In the genomic region with DNA sequence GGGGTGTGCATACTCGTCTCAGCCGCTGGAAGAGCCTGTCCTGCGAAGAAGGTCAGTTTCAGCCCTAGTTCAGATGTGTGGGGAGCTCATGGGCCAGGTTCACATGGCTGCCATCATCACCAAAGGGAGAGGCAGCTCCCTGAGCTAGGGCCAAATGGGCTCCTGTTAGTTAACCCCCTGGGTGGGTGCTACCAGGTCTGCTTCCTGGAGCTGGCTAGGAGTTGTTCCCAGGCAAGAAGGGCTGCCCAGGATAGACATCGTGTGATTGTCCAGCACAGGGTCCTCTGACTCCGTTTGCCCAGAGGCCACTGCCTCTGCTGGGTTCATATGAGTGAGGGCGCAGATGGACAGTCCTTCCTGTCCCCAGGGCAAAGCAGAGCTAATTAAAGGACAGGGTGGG, we compare ENCODE assay signal across 11 mouse cellular contexts. TPM values are rescaled to one million over a fixed set of nuclear protein-coding genes. Genes with fewer than 3 reads are reported as not detected.
DNase-seq lines count a peak whose midpoint lies in the region; ATAC-seq and TF ChIP-seq lines count a peak whose summit lies in the region.
"Had no signal": no experiment of that assay in that cellular context is flagged by ENCODE, and none has a peak within 500 bp of the region (broad histone marks: within the 10 kb centered on the region; RNA-seq: fewer than 3 reads in every experiment).

No protein-coding gene starts in this region.

- no peak overlapping the region for H3K4me3 ChIP-seq in heart, embryonic 13.5 days
- H3K4me3 ChIP-seq in embryonic facial prominence, embryonic 12.5 days = peak overlapping the region; percentile 22
- H3K4me3 ChIP-seq in hindbrain, embryonic 16.5 days (ENCODE audit: low read length) = peak overlapping the region; percentile 12; the same call in 1 of the 2 replicates
- H3K4me3 ChIP-seq in midbrain, postnatal 0 days (ENCODE audit: low read depth, low read length) = no peak overlapping the region

- ATAC-seq in heart, embryonic 13.5 days (ENCODE audit: extremely low read depth, insufficient number of reproducible peaks, low FRiP score, low TSS enrichment) = no peak
- ATAC-seq in embryonic facial prominence, embryonic 12.5 days (ENCODE audit: insufficient number of reproducible peaks, insufficient read depth, low FRiP score, low TSS enrichment) = no peak
- ATAC-seq in hindbrain, embryonic 16.5 days = no peak
- ATAC-seq in midbrain, postnatal 0 days (ENCODE audit: low FRiP score) = no peak
- no peak for ATAC-seq in CD4-positive, CD25-positive, alpha-beta regulatory T cell, adult 4 months

- WGBS in heart, embryonic 13.5 days = 37% methylated on average over 6 of the region's 6 CpGs
- 29% methylated on average over 6 of the region's 6 CpGs for WGBS in embryonic facial prominence, embryonic 12.5 days
- 17% methylated on average over 6 of the region's 6 CpGs for WGBS in hindbrain, embryonic 16.5 days
- 26% methylated on average over 6 of the region's 6 CpGs for WGBS in midbrain, postnatal 0 days

- peaks cover 28% of the 10 kb centered on the region for H3K36me3 ChIP-seq in heart, embryonic 13.5 days
- H3K36me3 ChIP-seq in embryonic facial prominence, embryonic 12.5 days = peaks cover 27% of the 10 kb centered on the region
- H3K36me3 ChIP-seq in hindbrain, embryonic 16.5 days (ENCODE audit: control insufficient read depth, insufficient read depth, low read length) = peaks cover 19% of the 10 kb centered on the region
- peaks cover 27% of the 10 kb centered on the region for H3K36me3 ChIP-seq in midbrain, postnatal 0 days (ENCODE audit: insufficient read depth, low read length)

- no peak for TF ChIP-seq CTCF in midbrain, postnatal 0 days (IDR thresholded peaks at IDR 0.05)

- intact Hi-C loops in heart, postnatal 25 days (cut with DNase I) = no loop called here

- H3K4me2 ChIP-seq in heart, embryonic 13.5 days = peak overlapping the region; percentile 51
- H3K4me2 ChIP-seq in embryonic facial prominence, embryonic 12.5 days (replicated peaks) = peak overlapping the region; percentile 47
- peak overlapping the region; percentile 29 for H3K4me2 ChIP-seq in hindbrain, embryonic 16.5 days (ENCODE audit: low read length)
- peak overlapping the region; percentile 33 for H3K4me2 ChIP-seq in midbrain, postnatal 0 days (ENCODE audit: low read depth, low read length, poor library complexity, severe bottlenecking)

- H3K27me3 ChIP-seq in heart, embryonic 13.5 days (replicated peaks) = no peaks in the 10 kb centered on the region
- H3K27me3 ChIP-seq in embryonic facial prominence, embryonic 12.5 days = no peaks in the 10 kb centered on the region
- no peaks in the 10 kb centered on the region for H3K27me3 ChIP-seq in hindbrain, embryonic 16.5 days (replicated peaks; ENCODE audit: control insufficient read depth, insufficient read depth, low read length)
- H3K27me3 ChIP-seq in midbrain, postnatal 0 days (ENCODE audit: insufficient read depth, low read length) = no peaks in the 10 kb centered on the region

- DNase-seq in heart, postnatal 25 days (ENCODE audit: low spot score) = no peak
- DNase-seq in midbrain, postnatal 0 days (ENCODE audit: low spot score) = no peak
- DNase-seq in layer of hippocampus, postnatal 36 days = no peak
- no peak for DNase-seq in kidney, postnatal 25 days
- DNase-seq: cerebellum, adult 18-20 months; lung, adult 2 months had no signal

- no peaks in the 10 kb centered on the region for H3K9me3 ChIP-seq in heart, embryonic 13.5 days
- H3K9me3 ChIP-seq in embryonic facial prominence, embryonic 12.5 days = no peaks in the 10 kb centered on the region
- no peaks in the 10 kb centered on the region for H3K9me3 ChIP-seq in hindbrain, embryonic 16.5 days (ENCODE audit: control insufficient read depth, low read length)
- H3K9me3 ChIP-seq in midbrain, postnatal 0 days (ENCODE audit: low read length) = no peaks in the 10 kb centered on the region

- peak overlapping the region; percentile 45 for H3K9ac ChIP-seq in heart, embryonic 13.5 days
- peak overlapping the region; percentile 44 for H3K9ac ChIP-seq in embryonic facial prominence, embryonic 12.5 days
- H3K9ac ChIP-seq in hindbrain, embryonic 16.5 days (ENCODE audit: low read depth, low read length) = peak overlapping the region; percentile 55
- H3K9ac ChIP-seq in midbrain, postnatal 0 days (replicated peaks; ENCODE audit: low read length, poor library complexity, severe bottlenecking) = peak overlapping the region; percentile 20; the same call in 1 of the 2 replicates

- peak overlapping the region; percentile 77 for H3K27ac ChIP-seq in heart, embryonic 13.5 days (replicated peaks)
- peak overlapping the region; percentile 93 for H3K27ac ChIP-seq in embryonic facial prominence, embryonic 12.5 days
- H3K27ac ChIP-seq in hindbrain, embryonic 16.5 days (ENCODE audit: low read depth, low read length) = peak overlapping the region; percentile 74
- H3K27ac ChIP-seq in midbrain, postnatal 0 days (ENCODE audit: low read depth, low read length) = 0 out of 2 replicates have a peak overlapping the region, but pooled peaks have one; percentile 71

- H3K4me1 ChIP-seq in heart, embryonic 13.5 days = peaks cover 61% of the 10 kb centered on the region
- H3K4me1 ChIP-seq in embryonic facial prominence, embryonic 12.5 days = peaks cover 40% of the 10 kb centered on the region
- peaks cover 31% of the 10 kb centered on the region for H3K4me1 ChIP-seq in hindbrain, embryonic 16.5 days (ENCODE audit: control insufficient read depth, insufficient read depth, low read depth, low read length)
- peaks cover 23% of the 10 kb centered on the region for H3K4me1 ChIP-seq in midbrain, postnatal 0 days (ENCODE audit: insufficient read depth, low read length)

RNA-seq across cellular contexts. Expression of a gene that starts 18.3 kb away (rescaled TPM):
- 30.8 and 32.0 TPM in 2 replicates for polyA plus RNA-seq in heart, embryonic 13.5 days (2015; fragmentation: Nextera tagmentation; extraction: Ambion mirVana)
- total RNA-seq in heart, postnatal 25 days (2021) = 10 to 100 TPM; 11.8 to 13.3 TPM
- 50.4 and 53.1 TPM in 2 replicates for polyA plus RNA-seq in embryonic facial prominence, embryonic 12.5 days (2016; fragmentation: Nextera tagmentation; extraction: Ambion mirVana)
- 90.3 and 93.5 TPM in 2 replicates for polyA plus RNA-seq in hindbrain, embryonic 16.5 days (2015; fragmentation: Nextera tagmentation; extraction: Ambion mirVana)
- 44.9 and 67.3 TPM in 2 replicates for total RNA-seq in midbrain, postnatal 0 days (2014; rRNA removed)
- 99.2 and 100 TPM in 2 replicates for polyA plus RNA-seq in midbrain, postnatal 0 days (2015; fragmentation: Nextera tagmentation; extraction: Ambion mirVana)
- total RNA-seq in layer of hippocampus, postnatal 36 days (2021) = 10 to 100 TPM; 12.4 to 16.4 TPM
- 10 to 100 TPM; 40.0 to 52.4 TPM for polyA plus RNA-seq in CD4-positive, CD25-positive, alpha-beta regulatory T cell, adult 4 months (2017; shearing (Covaris generic))

RNA-seq across cellular contexts. Expression of a gene that starts 52.2 kb away (rescaled TPM):
- 0.29 TPM in 1 of 2 replicates, not detected in the other for polyA plus RNA-seq in heart, embryonic 13.5 days (2015; fragmentation: Nextera tagmentation; extraction: Ambion mirVana)
- total RNA-seq in heart, postnatal 25 days (2021) = not detected
- polyA plus RNA-seq in embryonic facial prominence, embryonic 12.5 days (2016; fragmentation: Nextera tagmentation; extraction: Ambion mirVana) = 0.23 and 0.47 TPM in 2 replicates
- polyA plus RNA-seq in hindbrain, embryonic 16.5 days (2015; fragmentation: Nextera tagmentation; extraction: Ambion mirVana) = 0.48 and 0.51 TPM in 2 replicates
- total RNA-seq in midbrain, postnatal 0 days (2014; rRNA removed) = not detected in 2 replicates
- 0.33 and 0.44 TPM in 2 replicates for polyA plus RNA-seq in midbrain, postnatal 0 days (2015; fragmentation: Nextera tagmentation; extraction: Ambion mirVana)
- total RNA-seq in layer of hippocampus, postnatal 36 days (2021) = not detected
- polyA plus RNA-seq in CD4-positive, CD25-positive, alpha-beta regulatory T cell, adult 4 months (2017; shearing (Covaris generic)) = 1 to 10 TPM in 1 of 2 experiments, under 1 TPM in 1; 0.61 to 1.1 TPM
- polyA plus RNA-seq: C2C12 had no signal

RNA-seq across cellular contexts. Expression of a gene that starts 52.3 kb away (rescaled TPM):
- polyA plus RNA-seq in heart, embryonic 13.5 days (2015; fragmentation: Nextera tagmentation; extraction: Ambion mirVana) = 966 and 1,014 TPM in 2 replicates
- 1,000 to 10,000 TPM; 1,992 to 2,010 TPM for total RNA-seq in heart, postnatal 25 days (2021)
- polyA plus RNA-seq in embryonic facial prominence, embryonic 12.5 days (2016; fragmentation: Nextera tagmentation; extraction: Ambion mirVana) = 487 and 498 TPM in 2 replicates
- polyA plus RNA-seq in hindbrain, embryonic 16.5 days (2015; fragmentation: Nextera tagmentation; extraction: Ambion mirVana) = 670 and 701 TPM in 2 replicates
- 158 and 172 TPM in 2 replicates for total RNA-seq in midbrain, postnatal 0 days (2014; rRNA removed)
- polyA plus RNA-seq in midbrain, postnatal 0 days (2015; fragmentation: Nextera tagmentation; extraction: Ambion mirVana) = 656 and 707 TPM in 2 replicates
- 100 to 1,000 TPM; 387 to 407 TPM for total RNA-seq in layer of hippocampus, postnatal 36 days (2021)
- 100 to 1,000 TPM; 657 to 753 TPM for polyA plus RNA-seq in CD4-positive, CD25-positive, alpha-beta regulatory T cell, adult 4 months (2017; shearing (Covaris generic))

RNA-seq across cellular contexts. Expression of a gene that starts 56.2 kb away (rescaled TPM):
- polyA plus RNA-seq in heart, embryonic 13.5 days (2015; fragmentation: Nextera tagmentation; extraction: Ambion mirVana) = 44.6 and 47.6 TPM in 2 replicates
- 10 to 100 TPM; 50.7 to 65.8 TPM for total RNA-seq in heart, postnatal 25 days (2021)
- 98.4 and 99.4 TPM in 2 replicates for polyA plus RNA-seq in embryonic facial prominence, embryonic 12.5 days (2016; fragmentation: Nextera tagmentation; extraction: Ambion mirVana)
- polyA plus RNA-seq in hindbrain, embryonic 16.5 days (2015; fragmentation: Nextera tagmentation; extraction: Ambion mirVana) = 101 and 108 TPM in 2 replicates
- 75.2 and 85.5 TPM in 2 replicates for total RNA-seq in midbrain, postnatal 0 days (2014; rRNA removed)
- 94.1 and 96.5 TPM in 2 replicates for polyA plus RNA-seq in midbrain, postnatal 0 days (2015; fragmentation: Nextera tagmentation; extraction: Ambion mirVana)
- total RNA-seq in layer of hippocampus, postnatal 36 days (2021) = 100 to 1,000 TPM; 104 to 105 TPM
- polyA plus RNA-seq in CD4-positive, CD25-positive, alpha-beta regulatory T cell, adult 4 months (2017; shearing (Covaris generic)) = 10 to 100 TPM; 28.9 to 69.0 TPM

Comparison
In these comparisons a context has a peak if more than half of its experiments do, and no peak if none do; other contexts are left out.
1. H3K4me3 ChIP-seq: peak in embryonic facial prominence, embryonic 12.5 days (single experiment) and hindbrain, embryonic 16.5 days (single experiment); none in heart, embryonic 13.5 days (single experiment) and midbrain, postnatal 0 days (single experiment).
2. Peak in every context shown above with its lines, with median percentiles within 50 percentile points of each other: H3K27ac ChIP-seq, H3K4me2 ChIP-seq and H3K9ac ChIP-seq.